Mouse (Mus musculus) kidney, embryonic 15.5 days (tissue): ENCODE data around the gene Inha. TPM values are rescaled to one million over a fixed set of nuclear protein-coding genes. Genes with fewer than 3 reads are reported as not detected.

Source experiments
- ATAC-seq: fragments of 200-750 bp; cut with Nextera tagmentation; replicated peaks from 2 replicates; pipeline ENCODE4 v1.8.0; 2017; ENCODE audit warnings: moderate TSS enrichment; ENCODE audit not compliant: low FRiP score
- H3K27ac ChIP-seq: fragments of 300-500 bp; sonication (generic); 2 replicates; pipeline ENCODE4 v1.5.1; 2015; ENCODE audit warnings: mild to moderate bottlenecking, inconsistent platforms
- H3K27me3 ChIP-seq: fragments of 300-500 bp; sonication (generic); 2 replicates; pipeline ENCODE4 v1.6.1; 2015; ENCODE audit warnings: inconsistent platforms
- H3K36me3 ChIP-seq: fragments of 300-500 bp; sonication (generic); 2 replicates; pipeline ENCODE4 v1.6.1; 2015; ENCODE audit warnings: inconsistent platforms
- H3K4me1 ChIP-seq: fragments of 300-500 bp; sonication (generic); 2 replicates; pipeline ENCODE4 v1.6.1; 2015; ENCODE audit warnings: inconsistent platforms
- H3K4me2 ChIP-seq: fragments of 300-500 bp; sonication (generic); 2 replicates; pipeline ENCODE4 v1.6.1; 2015; ENCODE audit warnings: moderate library complexity, mild to moderate bottlenecking, inconsistent platforms
- H3K4me3 ChIP-seq: fragments of 300-500 bp; sonication (generic); replicated peaks from 2 replicates; pipeline ENCODE4 v1.5.1; 2015; ENCODE audit warnings: mild to moderate bottlenecking, inconsistent platforms
- H3K9ac ChIP-seq: fragments of 300-500 bp; sonication (generic); 2 replicates; pipeline ENCODE4 v1.6.1; 2015; ENCODE audit warnings: mild to moderate bottlenecking, inconsistent platforms
- H3K9me3 ChIP-seq: fragments of 300-500 bp; sonication (generic); replicated peaks from 2 replicates; pipeline ENCODE4 v1.6.1; 2016; ENCODE audit warnings: inconsistent platforms
- WGBS: fragments of 180-500 bp; shearing (Covaris S2); methylation state at CpG from one replicate; pipeline ENCODE4 v1.1.7; 2015; ENCODE audit warnings: mixed read lengths; 5-methylcytosine and 5-hydroxymethylcytosine counted together
- polyA plus RNA-seq: library from polyadenylated mRNA; unstranded; fragments of >200 nt; fragmentation: Nextera tagmentation; extraction: Ambion mirVana; gene quantifications from 2 replicates; pipeline ENCODE4 v1.2.1, GENCODE M21; 2015

Gene Inha
- polyA plus RNA-seq, 1 experiment from 2014 or later: 11.2 TPM

DNA sequence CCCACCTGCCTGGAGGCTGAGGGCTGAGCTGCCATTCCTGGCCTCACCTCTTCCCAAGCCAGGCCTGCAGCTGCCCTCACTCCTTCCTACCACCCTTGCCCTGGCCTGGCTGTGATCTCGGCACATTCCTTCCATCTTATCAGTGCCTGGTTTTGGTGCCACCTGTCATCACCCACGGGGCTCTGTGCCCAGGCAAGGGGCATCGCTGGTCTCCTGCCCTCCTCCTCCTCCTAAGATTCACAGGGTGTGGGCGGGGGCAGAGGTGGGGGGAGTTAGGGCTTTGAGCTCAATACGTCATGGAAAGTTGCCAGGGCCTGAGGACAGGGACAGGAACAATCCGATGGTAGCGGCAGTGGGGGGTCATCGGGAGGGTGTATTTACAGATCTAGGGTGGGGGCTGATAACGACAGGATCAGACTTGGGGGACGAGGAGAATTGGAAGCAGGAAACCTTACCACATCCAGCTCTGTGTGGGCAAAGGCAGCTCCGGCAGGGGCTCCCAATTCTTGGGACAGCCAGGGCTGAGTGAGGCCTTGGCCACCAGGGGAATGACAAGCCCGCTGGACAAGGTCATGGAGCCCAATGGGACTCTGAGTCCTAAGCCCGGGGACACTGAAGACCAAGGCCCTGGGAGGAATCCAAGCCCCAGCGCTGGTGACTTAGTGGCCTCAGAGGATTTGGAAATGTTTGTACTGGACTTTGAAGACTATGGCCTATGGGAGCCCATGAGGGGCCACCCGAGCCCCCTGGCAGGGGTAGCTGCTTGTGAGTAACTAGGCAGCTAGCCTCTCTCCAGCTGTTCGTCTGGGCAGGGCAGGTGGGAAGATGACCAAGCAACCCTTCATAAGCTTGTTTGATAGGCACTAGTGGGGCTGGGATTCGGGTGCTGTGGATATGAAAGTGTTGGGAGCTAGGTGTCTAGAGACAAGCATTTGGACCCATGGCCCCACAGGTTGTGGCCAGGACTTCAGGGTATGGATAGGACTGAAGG, 42.7 kb downstream of the Inha start:
- Histone ChIP-seq H3K9ac (no peak overlapping the region), H3K27me3 (0 out of 2 replicates have a peak, but pooled peaks cover 7% of the 10 kb centered on the region), H3K4me3 (no peak overlapping the region), H3K36me3 (peaks cover 55% of the 10 kb centered on the region), H3K4me1 (peaks cover 22% of the 10 kb centered on the region), H3K27ac (no peak overlapping the region), H3K9me3 (no peaks in the 10 kb centered on the region), H3K4me2 (no peak overlapping the region)
- WGBS: 85% methylated on average over 17 of the region's 17 CpGs
- ATAC-seq: no peak

DNA sequence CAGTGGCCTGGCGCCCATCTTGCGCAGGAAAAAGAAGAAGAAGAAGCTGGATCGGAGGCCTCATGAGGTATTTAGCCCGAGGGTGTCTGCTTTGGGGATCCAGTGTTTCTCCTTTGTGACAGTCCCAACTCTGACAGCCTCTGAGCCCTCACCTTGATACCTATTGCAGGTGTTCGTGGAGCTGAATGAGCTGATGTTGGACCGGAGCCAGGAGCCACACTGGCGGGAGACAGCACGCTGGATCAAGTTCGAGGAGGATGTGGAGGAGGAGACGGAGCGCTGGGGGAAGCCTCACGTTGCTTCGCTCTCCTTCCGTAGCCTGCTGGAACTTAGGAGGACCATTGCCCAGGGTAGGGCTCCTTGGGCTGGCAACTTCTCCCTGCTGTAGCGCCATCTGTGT, 43.7 kb downstream of the Inha start:
- no peaks in the 10 kb centered on the region for H3K9me3 ChIP-seq

DNA sequence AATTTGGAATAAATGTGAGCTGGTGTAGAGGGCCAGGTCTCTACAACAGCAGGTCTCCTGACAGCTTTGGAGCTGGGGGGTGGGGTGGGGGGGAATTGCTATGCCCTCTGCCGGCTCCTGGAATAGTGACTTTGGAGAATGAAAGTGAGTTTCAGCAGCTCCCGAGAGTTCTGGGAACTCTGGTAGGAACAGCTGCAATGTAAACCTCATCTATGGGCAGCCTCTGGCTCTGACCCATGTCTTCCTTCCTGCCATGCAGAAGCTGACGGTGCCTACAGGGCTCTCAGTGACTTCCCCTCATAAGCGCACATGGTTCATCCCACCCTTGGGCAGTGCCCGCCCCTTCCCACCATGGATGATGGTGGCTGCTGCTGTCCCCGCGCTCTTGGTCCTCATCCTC, 48.8 kb downstream of the Inha start:
- no peak overlapping the region for H3K4me2 ChIP-seq
- H3K27ac ChIP-seq: no peak overlapping the region
- peaks cover 66% of the 10 kb centered on the region for H3K36me3 ChIP-seq
- H3K27me3 ChIP-seq: no peaks in the 10 kb centered on the region
- 87% methylated on average over 7 of the region's 7 CpGs for WGBS
- no peak for ATAC-seq
- no peak overlapping the region for H3K9ac ChIP-seq
- H3K4me3 ChIP-seq: no peak overlapping the region
- peaks cover 15% of the 10 kb centered on the region for H3K4me1 ChIP-seq
- H3K9me3 ChIP-seq: no peaks in the 10 kb centered on the region

More for the DNA sequence above, 43.7 kb downstream of the Inha start:
- peaks cover 19% of the 10 kb centered on the region for H3K4me1 ChIP-seq
- no peak overlapping the region for H3K9ac ChIP-seq
- H3K27me3 ChIP-seq: 0 out of 2 replicates have a peak, but pooled peaks cover 7% of the 10 kb centered on the region
- H3K4me3 ChIP-seq: no peak overlapping the region
- 74% methylated on average over 15 of the region's 15 CpGs for WGBS
- peaks cover 65% of the 10 kb centered on the region for H3K36me3 ChIP-seq
- no peak overlapping the region for H3K4me2 ChIP-seq
- no peak for ATAC-seq
- no peak overlapping the region for H3K27ac ChIP-seq

DNA sequence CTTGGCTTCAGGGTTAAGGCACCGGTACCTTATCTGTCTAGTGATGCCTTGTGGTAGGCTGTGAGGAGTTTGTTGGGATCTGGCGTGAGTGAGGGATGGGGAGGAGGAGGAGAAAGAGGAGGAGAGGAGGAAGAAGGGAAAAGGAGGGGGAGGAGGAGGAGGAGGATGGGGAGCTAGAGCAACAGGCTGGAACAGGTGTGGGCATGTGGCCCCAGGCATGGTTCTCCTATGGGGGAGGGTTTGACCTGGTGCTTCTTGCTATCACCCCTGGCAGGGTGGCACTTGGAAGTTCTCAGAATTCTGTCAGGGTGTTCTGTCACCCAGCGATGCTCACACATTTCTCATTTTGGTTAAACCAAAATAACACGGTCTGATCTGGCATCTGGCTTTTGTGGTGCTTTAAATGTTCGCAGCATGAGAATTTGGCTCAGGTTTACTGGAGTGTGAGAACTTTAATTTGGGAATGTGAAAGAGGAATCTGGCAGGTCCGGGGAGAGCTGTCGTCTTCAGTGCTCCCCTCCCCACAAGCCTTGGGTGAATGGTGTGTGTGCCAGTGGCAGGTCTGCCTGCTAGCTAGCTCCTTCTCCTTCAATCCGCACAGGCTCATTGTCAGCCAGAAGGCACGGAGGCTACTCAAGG, 49.4 kb downstream of the Inha start:
- H3K9me3 ChIP-seq: no peaks in the 10 kb centered on the region
- peaks cover 16% of the 10 kb centered on the region for H3K4me1 ChIP-seq
- H3K27ac ChIP-seq: no peak overlapping the region
- no peak overlapping the region for H3K4me3 ChIP-seq
- no peaks in the 10 kb centered on the region for H3K27me3 ChIP-seq
- ATAC-seq: no peak
- 84% methylated on average over 9 of the region's 9 CpGs for WGBS
- peaks cover 61% of the 10 kb centered on the region for H3K36me3 ChIP-seq
- no peak overlapping the region for H3K9ac ChIP-seq
- no peak overlapping the region for H3K4me2 ChIP-seq

DNA sequence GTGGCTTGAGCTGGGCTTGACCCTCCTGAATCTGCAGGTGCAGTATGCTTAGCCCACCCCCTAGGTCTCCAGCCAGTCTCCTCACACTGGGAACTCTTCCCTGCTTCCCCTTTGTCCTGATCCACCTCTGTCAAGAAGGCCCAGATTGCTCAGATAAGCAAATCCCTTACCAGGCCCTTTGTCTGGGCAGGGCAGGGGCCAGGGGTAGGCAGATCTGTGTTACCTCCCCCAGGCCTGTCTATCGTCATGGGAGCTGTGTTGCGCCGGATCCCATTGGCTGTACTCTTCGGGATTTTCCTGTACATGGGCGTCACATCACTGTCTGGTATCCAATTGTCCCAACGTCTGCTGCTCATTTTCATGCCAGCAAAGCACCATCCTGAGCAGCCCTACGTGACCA, 50.2 kb downstream of the Inha start:
- no peak overlapping the region for H3K4me2 ChIP-seq

DNA sequence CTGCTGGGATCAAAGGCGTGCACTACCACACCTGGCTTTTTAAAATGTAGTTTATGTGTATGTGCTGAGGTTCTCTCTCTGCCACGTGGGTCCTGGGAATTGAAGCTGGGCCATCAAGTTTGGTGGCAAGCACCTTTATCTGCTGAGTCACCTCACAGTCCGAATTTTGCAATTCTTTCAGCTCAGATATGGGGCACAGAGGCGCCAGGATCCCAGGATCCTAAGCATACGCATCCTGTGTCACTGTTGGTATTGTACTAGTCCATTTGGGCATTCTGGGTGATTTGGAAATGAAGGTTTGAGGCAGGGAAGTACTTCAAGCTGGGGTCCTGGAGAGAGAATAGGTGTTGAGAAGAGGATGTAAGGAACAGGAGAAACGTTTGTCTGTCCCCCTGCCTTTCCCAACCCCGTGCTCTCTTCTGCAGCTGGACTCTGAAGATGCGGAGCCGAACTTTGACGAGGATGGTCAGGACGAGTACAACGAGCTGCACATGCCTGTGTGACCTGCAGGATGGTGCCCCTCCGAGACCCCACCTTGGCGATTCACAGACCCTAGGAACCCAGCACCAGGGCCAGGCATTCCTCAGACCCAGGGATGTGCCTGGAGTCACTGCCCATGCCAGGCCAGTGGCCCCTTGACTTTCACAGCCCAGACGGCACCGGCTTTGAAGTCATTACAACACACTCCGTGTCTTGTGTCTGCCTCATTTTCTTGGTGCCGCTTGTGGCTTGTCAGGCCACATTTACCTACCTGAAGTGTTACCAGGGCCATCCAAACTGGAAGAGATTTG, 51.7 kb downstream of the Inha start:
- Histone ChIP-seq H3K27ac (peak overlapping the region; percentile 59), H3K4me1 (peaks cover 20% of the 10 kb centered on the region), H3K9me3 (no peaks in the 10 kb centered on the region), H3K4me3 (no peak overlapping the region), H3K9ac (no peak overlapping the region), H3K36me3 (peaks cover 38% of the 10 kb centered on the region), H3K4me2 (no peak overlapping the region), H3K27me3 (no peaks in the 10 kb centered on the region)
- ATAC-seq: no peak
- 84% methylated on average over 18 of the region's 18 CpGs for WGBS

More for the DNA sequence above, 50.2 kb downstream of the Inha start:
- no peak overlapping the region for H3K4me3 ChIP-seq
- no peak for ATAC-seq
- peaks cover 20% of the 10 kb centered on the region for H3K4me1 ChIP-seq
- no peaks in the 10 kb centered on the region for H3K27me3 ChIP-seq
- H3K9ac ChIP-seq: no peak overlapping the region
- no peak overlapping the region for H3K27ac ChIP-seq
- H3K9me3 ChIP-seq: no peaks in the 10 kb centered on the region
- WGBS: 90% methylated on average over 7 of the region's 7 CpGs
- peaks cover 53% of the 10 kb centered on the region for H3K36me3 ChIP-seq

DNA sequence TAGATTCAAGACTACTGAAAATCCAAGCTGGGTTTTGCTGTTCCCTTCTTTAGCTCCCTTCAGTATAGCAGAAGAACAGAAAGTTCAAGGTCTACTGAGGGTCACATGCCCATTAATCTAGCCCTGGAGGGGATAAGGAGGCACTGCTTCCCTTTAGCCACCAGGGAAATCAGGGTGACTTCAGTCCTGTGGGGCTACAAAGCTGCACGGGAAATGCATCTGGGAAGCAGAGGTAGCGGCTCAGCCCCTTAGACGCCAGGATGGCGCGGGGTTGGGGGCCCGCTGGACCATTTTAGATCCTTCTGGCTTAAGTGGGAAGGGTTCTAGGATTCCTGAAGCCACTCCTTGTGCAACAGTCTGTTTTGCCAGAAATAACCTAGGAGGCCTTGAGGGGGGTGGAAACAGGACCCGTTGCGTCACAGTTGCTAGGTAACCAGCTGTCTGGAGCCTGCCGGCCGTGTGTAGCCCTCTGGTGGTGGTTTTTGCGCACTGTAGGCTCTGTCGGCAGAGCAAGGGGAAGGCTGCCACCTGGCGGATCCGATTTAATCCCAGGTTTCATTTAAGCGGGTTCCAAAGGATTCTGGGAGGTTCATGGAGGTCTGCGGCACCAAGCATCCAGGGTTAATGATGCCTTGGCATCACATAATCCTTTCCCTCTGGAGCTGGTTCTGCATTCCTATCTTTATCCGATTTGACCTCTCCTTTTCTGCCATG, 52.5 kb downstream of the Inha start:
- peak overlapping the region; percentile 46 for H3K4me2 ChIP-seq
- peaks cover 30% of the 10 kb centered on the region for H3K36me3 ChIP-seq
- peak; percentile 95 for ATAC-seq
- H3K27me3 ChIP-seq: no peaks in the 10 kb centered on the region
- peak overlapping the region; percentile 1; the same call in 1 of the 2 replicates for H3K9ac ChIP-seq
- H3K4me1 ChIP-seq: peaks cover 20% of the 10 kb centered on the region
- H3K27ac ChIP-seq: peak overlapping the region; percentile 59
- no peaks in the 10 kb centered on the region for H3K9me3 ChIP-seq
- 4% methylated on average over 17 of the region's 17 CpGs for WGBS
- H3K4me3 ChIP-seq: peak overlapping the region; percentile 19

Other genes with a start within 250 kb of the Inha start
- 0.48 and 2.3 TPM in 2 replicates for gene Ptprn, start 242.6 kb upstream of the Inha start, polyA plus RNA-seq
- gene Resp18, start 228.7 kb upstream of the Inha start, polyA plus RNA-seq: 1.5 and 10.1 TPM in 2 replicates
- 136 and 153 TPM in 2 replicates for gene Dnpep, start 189.1 kb upstream of the Inha start, polyA plus RNA-seq
- 53.5 and 53.9 TPM in 2 replicates for gene Des, start 146.7 kb upstream of the Inha start, polyA plus RNA-seq
- gene Speg, start 131.8 kb upstream of the Inha start, polyA plus RNA-seq: 45.1 and 53.9 TPM in 2 replicates
- gene Gmppa, start 71.1 kb upstream of the Inha start, polyA plus RNA-seq: 74.7 and 78.7 TPM in 2 replicates
- 1.5 and 2.1 TPM in 2 replicates for gene Asic4, start 56.6 kb upstream of the Inha start, polyA plus RNA-seq
- gene Chpf, start 27.8 kb upstream of the Inha start, polyA plus RNA-seq: 35.5 and 40.6 TPM in 2 replicates
- 0.63 and 1.2 TPM in 2 replicates for gene Tmem198, start 27.5 kb upstream of the Inha start, polyA plus RNA-seq
- 67.2 and 80.1 TPM in 2 replicates for gene Obsl1, start 625 bp upstream of the Inha start, polyA plus RNA-seq
- 25.1 and 26.5 TPM in 2 replicates for gene Stk11ip, start 14.5 kb downstream of the Inha start, polyA plus RNA-seq
- 20.9 and 22.5 TPM in 2 replicates for gene Slc4a3, start 39.2 kb downstream of the Inha start, polyA plus RNA-seq